In the genomic region with DNA sequence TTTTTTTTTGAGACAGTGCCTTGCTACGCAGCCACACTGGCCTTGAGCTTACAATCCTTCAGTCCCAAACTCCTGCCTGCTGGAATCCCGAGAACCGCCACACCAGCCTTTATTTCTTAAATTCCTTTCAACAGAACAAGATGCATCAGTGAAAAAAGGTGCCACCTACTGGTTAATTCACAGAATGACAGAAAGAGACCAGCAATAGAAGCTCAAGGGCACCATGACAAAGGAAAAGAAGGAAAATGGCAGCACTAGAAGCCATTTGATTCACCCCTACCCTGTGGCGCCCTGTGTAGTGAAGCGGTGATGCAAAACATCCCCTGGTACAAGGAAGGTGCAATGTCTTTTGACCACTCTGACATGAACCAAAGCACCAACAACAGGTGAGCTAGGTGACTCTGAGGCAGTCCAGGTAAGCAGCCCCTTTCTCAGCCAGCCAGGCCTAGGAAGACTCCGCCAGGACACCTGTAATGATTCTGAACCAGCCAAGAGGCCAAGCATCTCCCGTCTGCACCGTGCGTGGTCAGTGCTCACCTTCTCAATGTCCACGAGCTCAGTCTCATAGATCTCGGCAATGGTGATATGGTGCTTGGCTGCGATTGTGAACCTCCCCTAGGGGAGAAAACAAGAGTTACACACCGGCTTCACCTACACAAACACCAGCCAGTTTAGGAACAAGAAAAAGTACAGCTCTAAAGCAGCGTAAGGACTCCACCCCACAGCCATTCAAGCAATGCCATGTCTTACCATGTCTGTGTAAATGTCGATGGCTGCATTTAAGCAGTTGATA, we compare ENCODE assay signal across 9 mouse cellular contexts. TPM values are rescaled to one million over a fixed set of nuclear protein-coding genes. Genes with fewer than 3 reads are reported as not detected.
DNase-seq lines count a peak whose midpoint lies in the region; ATAC-seq and TF ChIP-seq lines count a peak whose summit lies in the region.
"Had no signal": no experiment of that assay in that cellular context is flagged by ENCODE, and none has a peak within 500 bp of the region (broad histone marks: within the 10 kb centered on the region; RNA-seq: fewer than 3 reads in every experiment).

No protein-coding gene starts in this region.

- peak; percentile 71 for TF ChIP-seq CTCF in midbrain, postnatal 0 days (IDR thresholded peaks at IDR 0.05)

- H3K36me3 ChIP-seq in limb, embryonic 11.5 days (ENCODE audit: control insufficient read depth, insufficient read depth, low read length) = no peaks in the 10 kb centered on the region
- peaks cover 8% of the 10 kb centered on the region; the same call in 1 of the 2 replicates for H3K36me3 ChIP-seq in limb, embryonic 10.5 days
- no peaks in the 10 kb centered on the region for H3K36me3 ChIP-seq in hindbrain, embryonic 11.5 days (ENCODE audit: control insufficient read depth, insufficient read depth, low read length)
- peaks cover 21% of the 10 kb centered on the region; the same call in 1 of the 2 replicates for H3K36me3 ChIP-seq in midbrain, postnatal 0 days (ENCODE audit: insufficient read depth, low read length)
- H3K36me3 ChIP-seq: liver, embryonic 13.5 days had no signal

- WGBS in limb, embryonic 11.5 days = 87% methylated on average over 15 of the region's 15 CpGs
- WGBS in limb, embryonic 10.5 days = 88% methylated on average over 15 of the region's 15 CpGs
- WGBS in hindbrain, embryonic 11.5 days = 79% methylated on average over 15 of the region's 15 CpGs
- 76% methylated on average over 15 of the region's 15 CpGs for WGBS in midbrain, postnatal 0 days

- H3K27ac ChIP-seq in limb, embryonic 11.5 days (replicated peaks; ENCODE audit: low read depth, low read length) = no peak overlapping the region
- H3K27ac ChIP-seq in limb, embryonic 10.5 days = no peak overlapping the region; the same call in 1 of the 2 replicates
- H3K27ac ChIP-seq in hindbrain, embryonic 11.5 days (ENCODE audit: low read depth, low read length) = no peak overlapping the region
- peak overlapping the region; percentile 47 for H3K27ac ChIP-seq in midbrain, postnatal 0 days (ENCODE audit: low read depth, low read length)
- H3K27ac ChIP-seq: liver, embryonic 13.5 days had no signal

- no peaks in the 10 kb centered on the region for H3K9me3 ChIP-seq in limb, embryonic 11.5 days (ENCODE audit: control insufficient read depth, low read length)
- H3K9me3 ChIP-seq in limb, embryonic 10.5 days (replicated peaks) = no peaks in the 10 kb centered on the region
- H3K9me3 ChIP-seq in hindbrain, embryonic 11.5 days (ENCODE audit: control insufficient read depth, low read length) = no peaks in the 10 kb centered on the region
- no peaks in the 10 kb centered on the region for H3K9me3 ChIP-seq in midbrain, postnatal 0 days (ENCODE audit: low read length)
- H3K9me3 ChIP-seq: liver, embryonic 13.5 days had no signal

- no peak overlapping the region for H3K9ac ChIP-seq in limb, embryonic 11.5 days (ENCODE audit: low read length)
- H3K9ac ChIP-seq in hindbrain, embryonic 11.5 days (ENCODE audit: low read depth, low read length) = no peak overlapping the region
- no peak overlapping the region for H3K9ac ChIP-seq in midbrain, postnatal 0 days (replicated peaks; ENCODE audit: low read length, poor library complexity, severe bottlenecking)
- H3K9ac ChIP-seq: liver, embryonic 13.5 days had no signal

- no peak for DNase-seq in limb, embryonic 11.5 days (ENCODE audit: low spot score)
- DNase-seq in limb, embryonic 10.5 days (ENCODE audit: low spot score) = no peak
- DNase-seq in ZHBTc4 (ENCODE audit: low read depth, low spot score) = peak; percentile 79
- DNase-seq in hindbrain, embryonic 11.5 days (ENCODE audit: low spot score) = peak; percentile 50
- DNase-seq in midbrain, postnatal 0 days (ENCODE audit: low spot score) = peak; percentile 71
- no peak for DNase-seq in right cerebral cortex, adult 18-20 months
- DNase-seq in ovary, postnatal 14 days (ENCODE audit: low spot score) = no peak
- no peak for DNase-seq in right cerebral cortex, adult 2 months (ENCODE audit: low spot score in 2 of 2)
- DNase-seq: liver, embryonic 13.5 days had no signal

- H3K27me3 ChIP-seq in limb, embryonic 11.5 days (ENCODE audit: control insufficient read depth, insufficient read depth, low read length) = no peaks in the 10 kb centered on the region
- no peaks in the 10 kb centered on the region for H3K27me3 ChIP-seq in limb, embryonic 10.5 days (ENCODE audit: low read depth, poor library complexity, severe bottlenecking)
- H3K27me3 ChIP-seq in hindbrain, embryonic 11.5 days (ENCODE audit: control insufficient read depth, insufficient read depth, low read length) = no peaks in the 10 kb centered on the region
- H3K27me3 ChIP-seq in midbrain, postnatal 0 days (ENCODE audit: insufficient read depth, low read length) = no peaks in the 10 kb centered on the region
- H3K27me3 ChIP-seq: liver, embryonic 13.5 days had no signal

- 0 out of 2 replicates have a peak, but pooled peaks have one; percentile 31 for ATAC-seq in limb, embryonic 11.5 days (ENCODE audit: insufficient number of reproducible peaks, low FRiP score, low TSS enrichment, low read depth)
- ATAC-seq in hindbrain, embryonic 11.5 days (ENCODE audit: low FRiP score) = peak; percentile 71
- ATAC-seq in midbrain, postnatal 0 days (ENCODE audit: low FRiP score) = peak; percentile 57; the same call in 1 of the 2 replicates

- no peak overlapping the region for H3K4me3 ChIP-seq in limb, embryonic 11.5 days (ENCODE audit: low read depth, low read length)
- H3K4me3 ChIP-seq in limb, embryonic 10.5 days = no peak overlapping the region
- no peak overlapping the region for H3K4me3 ChIP-seq in hindbrain, embryonic 11.5 days (ENCODE audit: low read depth, low read length)
- H3K4me3 ChIP-seq in midbrain, postnatal 0 days (ENCODE audit: low read depth, low read length) = no peak overlapping the region
- H3K4me3 ChIP-seq: liver, embryonic 13.5 days had no signal

- H3K4me1 ChIP-seq in limb, embryonic 11.5 days (ENCODE audit: control insufficient read depth, insufficient read depth, low read length) = no peaks in the 10 kb centered on the region
- no peaks in the 10 kb centered on the region for H3K4me1 ChIP-seq in limb, embryonic 10.5 days
- no peaks in the 10 kb centered on the region for H3K4me1 ChIP-seq in hindbrain, embryonic 11.5 days (replicated peaks; ENCODE audit: control insufficient read depth, insufficient read depth, low read length)
- H3K4me1 ChIP-seq in midbrain, postnatal 0 days (ENCODE audit: insufficient read depth, low read length) = no peaks in the 10 kb centered on the region
- H3K4me1 ChIP-seq: liver, embryonic 13.5 days had no signal

- H3K4me2 ChIP-seq in limb, embryonic 11.5 days (ENCODE audit: low read depth, severe bottlenecking) = no peak overlapping the region
- H3K4me2 ChIP-seq in hindbrain, embryonic 11.5 days (replicated peaks; ENCODE audit: low read depth, low read length) = no peak overlapping the region
- no peak overlapping the region for H3K4me2 ChIP-seq in midbrain, postnatal 0 days (ENCODE audit: low read depth, low read length, poor library complexity, severe bottlenecking)
- H3K4me2 ChIP-seq: liver, embryonic 13.5 days had no signal

RNA-seq across cellular contexts. Expression of gene Napb, which starts 25.7 kb away (rescaled TPM):
- polyA plus RNA-seq in limb, embryonic 11.5 days (2014; fragmentation: Nextera tagmentation; extraction: Ambion mirVana) = 3.1 and 3.2 TPM in 2 replicates
- polyA plus RNA-seq in limb, embryonic 10.5 days (2016; fragmentation: Nextera tagmentation; extraction: Ambion mirVana) = 3.3 and 3.8 TPM in 2 replicates
- 24.1 and 25.8 TPM in 2 replicates for polyA plus RNA-seq in hindbrain, embryonic 11.5 days (2014; fragmentation: Nextera tagmentation; extraction: Ambion mirVana)
- total RNA-seq in midbrain, postnatal 0 days (2014; rRNA removed) = 147 and 186 TPM in 2 replicates
- 117 and 127 TPM in 2 replicates for polyA plus RNA-seq in midbrain, postnatal 0 days (2015; fragmentation: Nextera tagmentation; extraction: Ambion mirVana)

RNA-seq across cellular contexts. Expression of gene Gzf1, which starts 25.8 kb away (rescaled TPM):
- polyA plus RNA-seq in limb, embryonic 11.5 days (2014; fragmentation: Nextera tagmentation; extraction: Ambion mirVana) = 26.1 and 28.4 TPM in 2 replicates
- 24.3 and 27.7 TPM in 2 replicates for polyA plus RNA-seq in limb, embryonic 10.5 days (2016; fragmentation: Nextera tagmentation; extraction: Ambion mirVana)
- polyA plus RNA-seq in hindbrain, embryonic 11.5 days (2014; fragmentation: Nextera tagmentation; extraction: Ambion mirVana) = 21.0 and 24.8 TPM in 2 replicates
- total RNA-seq in midbrain, postnatal 0 days (2014; rRNA removed) = 16.7 and 22.7 TPM in 2 replicates
- 14.1 and 14.4 TPM in 2 replicates for polyA plus RNA-seq in midbrain, postnatal 0 days (2015; fragmentation: Nextera tagmentation; extraction: Ambion mirVana)

RNA-seq across cellular contexts. Expression of gene Nxt1, which starts 34.2 kb away (rescaled TPM):
- polyA plus RNA-seq in limb, embryonic 11.5 days (2014; fragmentation: Nextera tagmentation; extraction: Ambion mirVana) = 129 and 133 TPM in 2 replicates
- polyA plus RNA-seq in limb, embryonic 10.5 days (2016; fragmentation: Nextera tagmentation; extraction: Ambion mirVana) = 140 and 146 TPM in 2 replicates
- polyA plus RNA-seq in hindbrain, embryonic 11.5 days (2014; fragmentation: Nextera tagmentation; extraction: Ambion mirVana) = 113 and 114 TPM in 2 replicates
- 23.8 and 24.9 TPM in 2 replicates for total RNA-seq in midbrain, postnatal 0 days (2014; rRNA removed)
- 22.7 and 26.0 TPM in 2 replicates for polyA plus RNA-seq in midbrain, postnatal 0 days (2015; fragmentation: Nextera tagmentation; extraction: Ambion mirVana)

RNA-seq across cellular contexts. Expression of gene Cstl1, which starts 43.6 kb away (rescaled TPM):
- 0.25 TPM in 1 of 2 replicates, not detected in the other for polyA plus RNA-seq in limb, embryonic 11.5 days (2014; fragmentation: Nextera tagmentation; extraction: Ambion mirVana)
- polyA plus RNA-seq in limb, embryonic 10.5 days (2016; fragmentation: Nextera tagmentation; extraction: Ambion mirVana) = not detected in 2 replicates
- polyA plus RNA-seq in hindbrain, embryonic 11.5 days (2014; fragmentation: Nextera tagmentation; extraction: Ambion mirVana) = 0.32 TPM in 1 of 2 replicates, not detected in the other
- total RNA-seq in midbrain, postnatal 0 days (2014; rRNA removed) = not detected in 2 replicates
- polyA plus RNA-seq in midbrain, postnatal 0 days (2015; fragmentation: Nextera tagmentation; extraction: Ambion mirVana) = not detected in 2 replicates
- polyA plus RNA-seq: liver, embryonic 13.5 days had no signal

Comparison
In these comparisons a context has a peak if more than half of its experiments do, and no peak if none do; other contexts are left out.
1. DNase-seq: peak in ZHBTc4 (single experiment), hindbrain, embryonic 11.5 days (single experiment) and midbrain, postnatal 0 days (single experiment); none in limb, embryonic 11.5 days (single experiment), limb, embryonic 10.5 days (single experiment), right cerebral cortex, adult 18-20 months (single experiment), ovary, postnatal 14 days (single experiment) and right cerebral cortex, adult 2 months (0 of 2).
2. Peak in every context shown above with its lines, with median percentiles within 50 percentile points of each other: ATAC-seq.